Mouse (Mus musculus) forebrain, embryonic 11.5 days (tissue): ENCODE data around the gene Gm26992. TPM values are rescaled to one million over a fixed set of nuclear protein-coding genes. Genes with fewer than 3 reads are reported as not detected.

Experiments
- ATAC-seq: fragments of 200-750 bp; cut with Nextera tagmentation; replicated peaks from 2 replicates; pipeline ENCODE4 v1.8.0; 2017; ENCODE audit warnings: moderate TSS enrichment; ENCODE audit not compliant: low FRiP score
- DNase-seq: peaks from one replicate; pipeline ENCODE4 v3.0.0-alpha.2; 2017; ENCODE audit warnings: low spot score
- H3K27ac ChIP-seq: fragments of 300-500 bp; sonication (generic); 2 replicates; pipeline ENCODE4 v1.5.1; 2014; ENCODE audit warnings: low read depth, low read length
- H3K27me3 ChIP-seq: fragments of 300-500 bp; sonication (generic); 2 replicates; pipeline ENCODE4 v1.6.1; 2014; ENCODE audit warnings: mild to moderate bottlenecking, low read length, mixed read lengths; ENCODE audit not compliant: control insufficient read depth, insufficient read depth
- H3K36me3 ChIP-seq: fragments of 300-500 bp; sonication (generic); 2 replicates; pipeline ENCODE4 v1.6.1; 2014; ENCODE audit warnings: mild to moderate bottlenecking, low read length, moderate library complexity, mixed read lengths; ENCODE audit not compliant: control insufficient read depth, insufficient read depth
- H3K4me1 ChIP-seq: fragments of 300-500 bp; sonication (generic); replicated peaks from 2 replicates; pipeline ENCODE4 v1.6.1; 2014; ENCODE audit warnings: low read length, mixed read lengths; ENCODE audit not compliant: control insufficient read depth, insufficient read depth
- H3K4me2 ChIP-seq: fragments of 300-500 bp; sonication (generic); 2 replicates; pipeline ENCODE4 v1.6.1; 2014; ENCODE audit warnings: low read depth, mild to moderate bottlenecking, low read length, moderate library complexity, mixed read lengths; ENCODE audit not compliant: severe bottlenecking
- H3K4me3 ChIP-seq: fragments of 300-500 bp; sonication (generic); 2 replicates; pipeline ENCODE4 v1.5.1; 2014; ENCODE audit warnings: low read depth, low read length
- H3K9ac ChIP-seq: fragments of 300-500 bp; sonication (generic); 2 replicates; pipeline ENCODE4 v1.6.1; 2014; ENCODE audit warnings: low read length
- H3K9me3 ChIP-seq: fragments of 300-500 bp; sonication (generic); 2 replicates; pipeline ENCODE4 v1.6.1; 2016; ENCODE audit warnings: low read length, mixed read lengths; ENCODE audit not compliant: control insufficient read depth
- WGBS: fragments of 180-500 bp; shearing (Covaris S2); extraction: QIAGEN DNeasy Blood & Tissue Kit; methylation state at CpG from one replicate; pipeline ENCODE4 v1.1.7; 2014; 5-methylcytosine and 5-hydroxymethylcytosine counted together
- polyA plus RNA-seq: library from polyadenylated mRNA; unstranded; fragments of >200 nt; fragmentation: Nextera tagmentation; extraction: Ambion mirVana; gene quantifications from 2 replicates; pipeline ENCODE4 v1.2.1, GENCODE M21; 2014

Gm26992 gene
- not detected in 2 replicates for polyA plus RNA-seq

DNA sequence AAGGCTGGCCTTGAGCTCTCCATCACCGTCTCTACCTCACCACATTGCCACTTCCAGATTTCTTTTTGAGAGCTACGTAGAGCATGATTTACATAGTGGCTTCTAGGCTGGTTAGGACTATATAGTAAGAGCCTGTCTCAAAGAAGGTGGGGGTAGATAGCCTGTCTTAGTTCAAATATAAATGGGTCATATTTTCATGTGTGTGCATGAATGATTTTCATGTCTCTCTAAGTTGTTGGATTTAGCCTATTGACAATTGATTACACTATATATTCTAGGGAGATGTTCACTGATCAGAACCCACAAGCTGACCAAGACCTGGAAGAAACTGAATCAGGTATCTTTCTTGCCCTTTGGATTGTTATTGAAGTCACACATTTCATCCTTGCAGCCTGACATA lies at the start of gene Gm26992:
TSS of gene Gm26992 (plus strand) at position 301 of the 400 bp plus-strand sequence.
- peaks cover 15% of the 10 kb centered on the region for H3K27me3 ChIP-seq
- no peaks in the 10 kb centered on the region for H3K4me1 ChIP-seq
- no peak within 1 kb of the TSS for H3K27ac ChIP-seq
- no peak within 1 kb of the TSS for H3K4me2 ChIP-seq
- H3K9me3 ChIP-seq = no peaks in the 10 kb centered on the region
- no peak for DNase-seq
- no peaks in the 10 kb centered on the region for H3K36me3 ChIP-seq
- no peak for ATAC-seq
- H3K4me3 ChIP-seq = no peak within 1 kb of the TSS
- WGBS = 88% methylated on average over 2 of the region's 2 CpGs
- no peak within 1 kb of the TSS for H3K9ac ChIP-seq

DNA sequence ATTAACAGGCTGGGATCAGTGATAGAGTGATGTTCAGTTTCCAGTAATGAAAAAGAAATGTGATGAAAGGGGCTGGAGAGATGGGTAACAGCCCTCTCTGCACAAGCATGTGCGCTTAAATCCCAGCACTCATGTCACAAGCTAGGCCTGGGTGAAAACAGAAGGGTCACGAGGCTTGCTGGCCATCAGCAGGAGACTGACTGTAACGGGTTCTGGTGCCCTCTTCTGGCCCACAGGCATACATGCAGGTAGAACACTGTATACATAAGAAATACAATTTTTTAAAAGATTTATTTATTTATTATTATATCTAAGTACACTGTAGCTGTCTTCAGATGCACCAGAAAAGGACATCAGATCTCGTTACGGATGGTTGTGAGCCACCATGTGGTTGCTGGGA lies 47.6 kb upstream of the Gm26992 start:
- H3K27me3 ChIP-seq = peaks cover 2% of the 10 kb centered on the region; the same call in 1 of the 2 replicates
- WGBS = 66% methylated on average over 5 of the region's 5 CpGs

DNA sequence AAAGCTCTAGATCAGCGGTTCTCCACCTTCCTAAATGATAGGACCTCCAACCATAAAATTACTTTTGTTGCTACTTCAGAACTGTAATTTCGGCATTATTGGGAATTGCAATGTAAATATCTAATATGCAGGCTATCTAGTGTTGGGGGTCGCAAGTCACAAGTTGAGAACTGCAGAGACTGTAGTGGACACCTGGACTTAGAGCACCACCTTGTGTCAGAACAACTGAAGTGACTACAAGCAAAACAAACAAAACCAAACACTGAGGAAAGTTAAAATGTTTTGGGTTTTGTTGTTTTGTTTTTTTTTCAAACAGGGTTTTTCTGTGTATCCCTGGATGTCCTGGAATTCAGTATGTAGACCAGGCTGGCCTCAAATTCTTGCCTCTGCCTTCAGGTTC lies 37.3 kb upstream of the Gm26992 start:
- DNase-seq = no peak

More for the DNA sequence above, 47.6 kb upstream of the Gm26992 start:
- ATAC-seq (no peak), DNase-seq (peak; percentile 46)
- Histone ChIP-seq H3K4me2 (no peak overlapping the region), H3K27ac (no peak overlapping the region), H3K9ac (no peak overlapping the region), H3K36me3 (no peaks in the 10 kb centered on the region), H3K9me3 (no peaks in the 10 kb centered on the region), H3K4me3 (no peak overlapping the region), H3K4me1 (no peaks in the 10 kb centered on the region)

DNA sequence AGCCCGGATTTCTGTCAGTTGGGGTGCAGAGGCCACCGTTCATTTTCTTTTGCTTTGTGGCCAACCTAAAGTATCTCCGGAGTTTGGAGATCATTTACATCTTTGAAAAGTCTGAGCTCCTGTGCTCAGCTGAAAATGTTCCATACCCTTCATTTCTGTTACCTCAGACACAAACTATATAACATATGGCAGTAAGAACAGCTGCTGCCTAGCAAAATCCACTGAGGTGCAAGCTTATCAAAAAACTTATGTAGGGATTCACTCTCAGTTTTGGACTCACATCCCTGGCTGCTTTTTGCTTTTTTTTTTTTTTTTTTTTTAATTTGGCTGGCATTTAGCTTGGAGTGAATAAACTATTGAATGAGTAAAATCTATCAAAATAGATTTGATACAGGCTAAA lies 33.7 kb upstream of the Gm26992 start:
- Histone ChIP-seq H3K9ac (no peak overlapping the region), H3K4me3 (no peak overlapping the region), H3K9me3 (no peaks in the 10 kb centered on the region), H3K4me2 (no peak overlapping the region), H3K27me3 (peaks cover 19% of the 10 kb centered on the region; the same call in 1 of the 2 replicates), H3K36me3 (no peaks in the 10 kb centered on the region), H3K4me1 (no peaks in the 10 kb centered on the region), H3K27ac (no peak overlapping the region)
- DNase-seq (no peak), ATAC-seq (no peak)
- 91% methylated on average over 3 of the region's 3 CpGs for WGBS

More for the DNA sequence above, 37.3 kb upstream of the Gm26992 start:
- H3K9me3 ChIP-seq = no peaks in the 10 kb centered on the region
- H3K9ac ChIP-seq = no peak overlapping the region
- H3K4me3 ChIP-seq = no peak overlapping the region
- no peak for ATAC-seq
- no peak overlapping the region for H3K27ac ChIP-seq
- H3K27me3 ChIP-seq = peaks cover 15% of the 10 kb centered on the region; the same call in 1 of the 2 replicates
- no peaks in the 10 kb centered on the region for H3K4me1 ChIP-seq
- no peak overlapping the region for H3K4me2 ChIP-seq
- WGBS = 84% methylated on average over 3 of the region's 3 CpGs
- H3K36me3 ChIP-seq = no peaks in the 10 kb centered on the region

DNA sequence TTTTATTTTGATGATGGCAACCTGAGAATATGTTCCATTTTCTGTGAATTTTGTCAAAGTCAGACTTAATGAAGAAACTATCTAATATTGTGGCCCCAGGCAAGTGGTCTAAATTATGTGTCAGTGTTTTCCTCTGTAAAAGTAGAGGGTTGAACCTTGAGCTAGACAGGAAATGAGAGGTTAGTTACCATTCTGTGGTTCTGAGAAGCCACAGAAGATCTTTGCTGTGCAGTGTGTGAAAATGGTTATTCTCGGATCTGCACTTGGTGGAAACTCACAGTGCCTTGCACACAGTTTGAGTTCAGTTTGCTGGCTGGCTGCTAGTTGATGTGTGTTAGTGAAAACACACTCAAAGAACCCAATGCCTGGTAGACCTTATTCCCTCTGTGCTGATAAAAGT lies 28.0 kb upstream of the Gm26992 start:
- Histone ChIP-seq H3K36me3 (no peaks in the 10 kb centered on the region), H3K4me2 (no peak overlapping the region), H3K9me3 (no peaks in the 10 kb centered on the region), H3K27ac (no peak overlapping the region), H3K4me3 (no peak overlapping the region), H3K4me1 (no peaks in the 10 kb centered on the region), H3K27me3 (peaks cover 23% of the 10 kb centered on the region), H3K9ac (no peak overlapping the region)
- 80% methylated on average over 1 of the region's 1 CpGs for WGBS
- DNase-seq = no peak
- no peak for ATAC-seq

DNA sequence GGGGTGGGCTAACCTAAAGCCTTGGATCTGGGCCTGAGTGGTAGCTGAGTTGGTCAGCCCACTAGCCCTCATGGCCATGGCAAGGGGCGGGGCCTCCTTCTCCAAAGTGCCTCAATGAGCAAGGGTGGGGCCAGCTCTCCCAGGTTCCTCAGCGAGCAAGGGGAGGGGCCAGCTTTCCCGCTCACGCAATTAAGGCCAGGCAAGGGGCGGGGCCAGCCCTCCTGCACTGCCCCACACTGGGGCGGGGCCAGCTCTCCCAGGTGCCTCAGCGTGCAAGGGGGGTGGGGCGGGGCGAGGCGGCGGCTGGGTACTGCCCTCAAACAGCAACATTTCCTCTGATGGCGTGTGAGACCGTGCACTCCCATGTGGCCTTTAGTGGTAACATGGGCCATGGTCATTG lies 16.8 kb upstream of the Gm26992 start:
- ATAC-seq (0 out of 2 replicates have a peak, but pooled peaks have one; percentile 39), DNase-seq (peak; percentile 52)
- Histone ChIP-seq H3K27ac (no peak overlapping the region), H3K9ac (no peak overlapping the region), H3K27me3 (peaks cover 12% of the 10 kb centered on the region; the same call in 1 of the 2 replicates), H3K9me3 (no peaks in the 10 kb centered on the region), H3K36me3 (no peaks in the 10 kb centered on the region), H3K4me3 (no peak overlapping the region), H3K4me2 (no peak overlapping the region), H3K4me1 (no peaks in the 10 kb centered on the region)
- 31% methylated on average over 12 of the region's 13 CpGs for WGBS

DNA sequence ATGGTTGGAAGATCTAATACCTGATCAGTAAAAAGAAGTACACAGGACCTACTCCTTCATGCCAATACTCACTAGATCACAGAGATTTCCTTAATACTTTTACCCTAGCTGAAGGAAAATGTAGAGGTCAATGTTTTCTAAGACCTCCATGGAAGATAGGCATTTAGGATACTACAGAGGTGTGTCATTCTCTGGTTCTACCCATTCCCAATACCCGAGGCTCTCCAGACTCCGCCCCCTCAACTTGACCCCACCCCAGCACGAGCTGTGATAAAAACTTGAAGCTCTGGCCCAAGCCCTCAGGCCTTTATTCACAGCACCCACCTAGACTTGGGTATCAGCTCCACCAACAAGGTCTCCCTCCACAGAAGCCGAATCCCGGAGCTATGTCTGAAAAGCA lies 7.6 kb upstream of the Gm26992 start, which contains the start of gene Tsx:
TSS of gene Tsx (plus strand) at position 301 of the 400 bp plus-strand sequence.
- DNase-seq (no peak), ATAC-seq (no peak)
- H3K9ac ChIP-seq = no peak within 1 kb of the TSS
- no peak within 1 kb of the TSS for H3K4me2 ChIP-seq
- 84% methylated on average over 5 of the region's 5 CpGs for WGBS
- no peak within 1 kb of the TSS for H3K27ac ChIP-seq
- no peaks in the 10 kb centered on the region for H3K36me3 ChIP-seq
- H3K9me3 ChIP-seq = no peaks in the 10 kb centered on the region
- no peaks in the 10 kb centered on the region for H3K4me1 ChIP-seq
- H3K27me3 ChIP-seq = peaks cover 24% of the 10 kb centered on the region
- no peak within 1 kb of the TSS for H3K4me3 ChIP-seq

DNA sequence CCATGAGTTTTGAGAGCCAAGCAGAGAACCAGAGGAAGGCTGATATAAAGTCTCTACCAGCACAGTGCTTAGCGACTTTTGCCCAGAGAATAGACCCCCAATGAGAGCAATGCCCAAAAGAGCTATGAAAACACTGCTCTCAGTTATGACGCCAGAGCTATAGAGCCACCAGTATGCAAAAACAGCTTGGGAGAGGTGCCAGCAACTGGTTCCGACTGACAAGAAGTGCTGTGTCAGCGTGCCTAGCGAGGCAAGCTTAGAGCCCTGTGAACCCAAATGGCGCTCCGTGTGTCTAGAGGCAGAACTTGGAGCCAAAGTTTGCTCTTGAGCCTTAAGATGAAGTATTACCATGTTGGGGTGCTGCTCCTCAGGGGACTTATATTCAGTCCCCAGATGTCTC lies 5.9 kb downstream of the Gm26992 start:
- Histone ChIP-seq H3K9ac (no peak overlapping the region), H3K27me3 (peaks cover 10% of the 10 kb centered on the region), H3K4me2 (no peak overlapping the region), H3K27ac (no peak overlapping the region), H3K36me3 (no peaks in the 10 kb centered on the region), H3K9me3 (no peaks in the 10 kb centered on the region), H3K4me1 (no peaks in the 10 kb centered on the region), H3K4me3 (no peak overlapping the region)
- no peak for DNase-seq
- ATAC-seq = no peak
- WGBS = 86% methylated on average over 7 of the region's 7 CpGs

DNA sequence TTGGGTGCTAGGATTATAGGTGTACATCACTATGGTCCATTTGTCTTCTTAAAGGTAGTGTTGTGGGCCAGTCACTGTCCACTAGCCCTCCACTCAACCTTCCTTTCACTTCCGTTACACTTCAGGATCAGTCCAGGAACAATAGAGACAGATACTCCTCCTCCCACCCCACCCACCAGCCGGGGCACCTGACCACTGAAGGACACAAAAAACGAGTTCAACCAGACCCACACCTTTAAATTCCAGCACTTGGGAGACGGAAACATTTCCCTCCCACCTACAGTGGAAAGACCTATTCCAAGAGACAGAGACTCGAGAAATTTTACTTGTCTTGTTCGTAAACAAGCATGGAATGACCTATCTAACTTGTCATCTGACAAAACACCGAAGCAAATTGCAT lies 10.5 kb downstream of the Gm26992 start:
- H3K36me3 ChIP-seq = no peaks in the 10 kb centered on the region
- H3K27me3 ChIP-seq = peaks cover 9% of the 10 kb centered on the region

More for the DNA sequence above, 10.5 kb downstream of the Gm26992 start:
- no peaks in the 10 kb centered on the region for H3K9me3 ChIP-seq
- DNase-seq (no peak), ATAC-seq (no peak)
- WGBS = 82% methylated on average over 7 of the region's 7 CpGs
- no peaks in the 10 kb centered on the region for H3K4me1 ChIP-seq
- H3K4me3 ChIP-seq = no peak overlapping the region
- H3K9ac ChIP-seq = no peak overlapping the region
- H3K4me2 ChIP-seq = no peak overlapping the region
- H3K27ac ChIP-seq = no peak overlapping the region
